Mouse (Mus musculus) embryonic facial prominence, embryonic 12.5 days (tissue): Measurements from ENCODE around the gene Eri3. TPM values are rescaled to one million over a fixed set of nuclear protein-coding genes. Genes with fewer than 3 reads are reported as not detected.
A peak's percentile ranks its signal among the peaks of the same experiment; 100 is the strongest.

ENCODE experiments used
- ATAC-seq: fragments of 200-750 bp; cut with Nextera tagmentation; 2 replicates; pipeline ENCODE4 v1.8.0; 2017; ENCODE audit not compliant: insufficient number of reproducible peaks, insufficient read depth, low FRiP score, low TSS enrichment
- H3K27ac ChIP-seq: fragments of 300-500 bp; sonication (generic); 2 replicates; pipeline ENCODE4 v1.5.1; 2016; ENCODE audit warnings: mild to moderate bottlenecking
- H3K27me3 ChIP-seq: fragments of 300-500 bp; sonication (generic); 2 replicates; pipeline ENCODE4 v1.6.1; 2016; ENCODE audit warnings: mild to moderate bottlenecking, moderate library complexity
- H3K36me3 ChIP-seq: fragments of 300-500 bp; sonication (generic); 2 replicates; pipeline ENCODE4 v1.6.1; 2016; ENCODE audit warnings: mild to moderate bottlenecking
- H3K4me1 ChIP-seq: fragments of 300-500 bp; sonication (generic); 2 replicates; pipeline ENCODE4 v1.6.1; 2016
- H3K4me2 ChIP-seq: fragments of 300-500 bp; sonication (generic); replicated peaks from 2 replicates; pipeline ENCODE4 v1.6.1; 2016; ENCODE audit warnings: mild to moderate bottlenecking, moderate library complexity
- H3K4me3 ChIP-seq: fragments of 300-500 bp; sonication (generic); 2 replicates; pipeline ENCODE4 v1.5.1; 2016; ENCODE audit warnings: mild to moderate bottlenecking
- H3K9ac ChIP-seq: fragments of 300-500 bp; sonication (generic); 2 replicates; pipeline ENCODE4 v1.6.1; 2016; ENCODE audit warnings: mild to moderate bottlenecking, moderate library complexity
- H3K9me3 ChIP-seq: fragments of 300-500 bp; sonication (generic); 2 replicates; pipeline ENCODE4 v1.6.1; 2016; ENCODE audit warnings: mild to moderate bottlenecking, moderate library complexity
- WGBS: fragments of 180-500 bp; shearing (Covaris S2); methylation state at CpG from one replicate; pipeline ENCODE4 v1.1.7; 2016; 5-methylcytosine and 5-hydroxymethylcytosine counted together
- polyA plus RNA-seq: library from polyadenylated mRNA; unstranded; fragments of >200 nt; fragmentation: Nextera tagmentation; extraction: Ambion mirVana; gene quantifications from 2 replicates; pipeline ENCODE4 v1.2.1, GENCODE M21; 2016

The Eri3 gene
- polyA plus RNA-seq, result 172 and 173 TPM in 2 replicates

DNA sequence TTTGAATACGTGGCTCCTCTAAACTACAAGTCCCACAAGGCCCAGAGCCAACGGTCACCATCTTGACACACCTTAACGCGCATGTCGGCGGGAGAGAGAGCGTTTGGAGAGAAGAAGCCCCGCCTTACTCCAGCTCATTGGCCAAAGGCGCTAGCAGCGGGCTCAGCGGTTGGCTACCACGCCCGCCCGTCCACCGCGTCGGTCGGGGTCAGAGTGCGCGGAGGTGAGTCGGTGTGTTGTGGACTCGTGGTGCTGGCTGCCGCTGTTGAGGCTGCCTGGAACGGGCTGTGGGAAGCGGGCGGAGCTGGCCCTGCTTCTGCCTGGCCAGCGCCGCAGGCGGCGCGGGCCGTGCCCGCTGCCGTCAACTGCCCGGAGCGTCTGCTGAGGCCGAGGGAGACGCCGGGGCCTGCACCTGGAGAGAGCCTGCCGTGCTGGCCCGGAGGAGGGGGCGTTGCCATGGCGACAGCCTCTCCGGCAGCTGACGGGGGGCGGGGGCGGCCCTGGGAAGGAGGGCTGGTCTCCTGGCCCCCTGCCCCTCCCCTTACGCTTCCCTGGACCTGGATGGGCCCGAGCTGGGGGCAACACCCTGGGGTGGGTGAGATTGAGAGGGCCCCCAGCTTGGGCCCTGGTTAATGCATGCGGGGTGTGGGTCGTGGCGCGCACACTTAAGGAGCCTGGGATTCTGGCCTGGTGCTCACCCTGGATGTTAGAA, at the start of gene Eri3:
Gene Eri3 (plus strand): TSS at position 226 of the 712 bp plus-strand sequence.
- Histone ChIP-seq H3K27me3 (no peaks in the 10 kb centered on the region), H3K4me1 (peaks cover 12% of the 10 kb centered on the region), H3K9me3 (no peaks in the 10 kb centered on the region), H3K4me2 (peak within 1 kb of the TSS; percentile 68), H3K27ac (peak within 1 kb of the TSS; percentile 79), H3K9ac (peak within 1 kb of the TSS; percentile 79), H3K36me3 (no peaks in the 10 kb centered on the region), H3K4me3 (peak within 1 kb of the TSS; percentile 95)
- 0% methylated on average over 47 of the region's 53 CpGs for WGBS
- peak; percentile 99 for ATAC-seq

DNA sequence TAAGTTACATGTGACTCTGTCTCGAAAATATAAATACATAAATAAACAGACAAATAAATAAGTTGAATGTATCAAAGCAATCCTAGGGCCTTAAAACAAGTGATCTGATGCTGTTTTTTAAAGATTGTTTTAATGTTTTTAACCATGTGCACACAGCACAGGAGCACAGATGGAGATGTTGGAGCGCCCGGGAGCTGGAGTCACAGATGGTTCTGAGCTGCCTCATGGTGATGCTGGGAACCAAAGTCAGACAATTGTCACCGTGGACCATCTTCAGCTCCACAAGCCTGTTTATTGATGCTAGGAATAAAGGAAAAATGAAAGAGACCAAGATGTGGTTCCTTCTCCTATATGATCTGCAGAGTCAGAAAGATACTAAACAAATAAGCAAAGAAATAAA, 31.9 kb upstream of the Eri3 start:
- Histone ChIP-seq H3K27ac (no peak overlapping the region), H3K9me3 (no peaks in the 10 kb centered on the region), H3K36me3 (no peaks in the 10 kb centered on the region), H3K9ac (no peak overlapping the region), H3K27me3 (0 out of 2 replicates have a peak, but pooled peaks cover 3% of the 10 kb centered on the region), H3K4me1 (no peaks in the 10 kb centered on the region), H3K4me2 (no peak overlapping the region), H3K4me3 (no peak overlapping the region)
- no peak for ATAC-seq
- WGBS, result 79% methylated on average over 4 of the region's 4 CpGs

DNA sequence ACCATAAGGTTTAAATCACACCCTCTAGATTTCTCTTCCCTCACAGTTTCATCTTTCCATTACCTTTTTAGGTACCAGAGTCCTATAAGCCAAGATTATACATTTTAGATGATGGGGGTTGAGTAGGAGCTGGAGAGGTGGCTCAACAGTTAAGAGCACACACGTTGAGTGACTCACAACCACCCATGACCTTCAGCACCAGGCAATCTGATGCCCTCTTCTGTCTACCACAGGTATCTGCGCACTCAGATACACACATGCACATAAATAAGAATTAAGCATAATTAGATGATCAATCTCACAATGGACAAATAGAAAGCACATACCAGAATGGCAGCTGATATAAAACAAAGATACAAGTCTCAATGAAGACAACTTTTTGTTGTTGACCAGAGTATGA, 28.8 kb upstream of the Eri3 start:
- Histone ChIP-seq H3K27ac (no peak overlapping the region), H3K4me2 (no peak overlapping the region), H3K9ac (no peak overlapping the region), H3K9me3 (no peaks in the 10 kb centered on the region), H3K4me1 (no peaks in the 10 kb centered on the region), H3K4me3 (no peak overlapping the region), H3K36me3 (no peaks in the 10 kb centered on the region), H3K27me3 (no peaks in the 10 kb centered on the region)
- WGBS, result 70% methylated on average over 2 of the region's 2 CpGs
- no peak for ATAC-seq

DNA sequence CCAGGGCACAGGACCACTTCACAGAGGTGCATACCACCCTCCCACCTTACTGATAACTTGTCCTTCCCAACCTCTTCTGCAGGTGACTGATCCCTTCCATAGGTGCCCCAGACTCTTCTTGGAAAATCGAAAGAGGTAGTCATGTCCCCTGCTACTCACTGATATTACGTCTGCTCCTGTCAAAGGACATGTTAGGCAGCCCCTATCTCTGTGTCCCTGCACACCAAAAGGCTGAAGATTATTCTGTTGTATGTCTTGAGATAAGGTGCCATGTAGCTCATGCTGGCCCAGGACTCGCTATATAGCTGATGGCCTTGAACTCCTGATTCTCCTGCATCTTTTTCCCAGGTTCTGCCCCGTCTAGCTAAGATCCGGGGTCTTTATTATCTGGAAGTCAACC, 24.2 kb upstream of the Eri3 start:
- no peak for ATAC-seq
- H3K36me3 ChIP-seq, result no peaks in the 10 kb centered on the region
- WGBS, result 88% methylated on average over 5 of the region's 5 CpGs
- H3K27ac ChIP-seq, result no peak overlapping the region
- no peak overlapping the region for H3K4me3 ChIP-seq
- no peaks in the 10 kb centered on the region for H3K9me3 ChIP-seq
- no peak overlapping the region for H3K4me2 ChIP-seq
- H3K4me1 ChIP-seq, result peaks cover 6% of the 10 kb centered on the region; the same call in 1 of the 2 replicates
- H3K9ac ChIP-seq, result no peak overlapping the region
- no peaks in the 10 kb centered on the region for H3K27me3 ChIP-seq

DNA sequence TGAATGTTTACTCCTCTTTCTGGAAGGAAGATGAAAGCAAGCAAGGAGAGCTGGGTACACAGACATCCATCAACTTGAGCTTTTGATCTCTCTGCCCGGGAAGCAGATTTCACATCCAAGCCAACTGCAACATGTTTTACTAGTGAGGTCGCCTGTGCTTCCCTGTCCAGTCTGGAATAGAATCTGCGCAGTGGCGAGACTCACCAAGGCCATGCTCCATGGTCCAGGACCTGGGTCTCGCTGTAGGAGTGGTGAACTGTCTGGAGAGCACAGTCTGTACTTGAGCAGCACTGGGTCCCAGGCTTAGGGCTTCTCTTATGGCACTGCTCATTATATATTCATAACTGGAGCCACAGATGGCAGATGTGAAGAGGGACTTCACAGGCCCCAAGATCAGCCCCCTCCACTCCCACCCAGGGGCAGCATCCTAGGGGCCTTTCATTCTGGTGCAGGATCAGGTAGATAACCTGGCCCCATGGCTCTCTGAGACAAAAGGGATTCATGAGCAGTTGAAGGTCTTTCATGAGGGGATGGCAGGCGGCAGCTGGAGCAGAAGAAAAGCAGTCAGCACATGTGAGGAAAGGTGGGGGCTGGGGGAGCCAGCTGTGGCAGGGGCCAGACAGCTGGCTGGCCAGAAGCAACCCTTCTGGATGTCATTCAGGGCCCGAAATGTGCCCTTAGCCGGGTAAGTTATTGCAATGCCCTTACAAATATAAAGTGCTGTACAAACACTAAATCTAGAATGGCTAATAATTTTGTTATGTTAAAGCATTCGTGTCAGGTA, 22.9 kb upstream of the Eri3 start:
- ATAC-seq, result peak; percentile 54; the same call in 1 of the 2 replicates
- WGBS, result 66% methylated on average over 9 of the region's 9 CpGs
- Histone ChIP-seq H3K36me3 (no peaks in the 10 kb centered on the region), H3K9ac (no peak overlapping the region), H3K4me2 (no peak overlapping the region), H3K4me3 (no peak overlapping the region), H3K9me3 (no peaks in the 10 kb centered on the region), H3K27ac (no peak overlapping the region), H3K4me1 (peaks cover 6% of the 10 kb centered on the region; the same call in 1 of the 2 replicates), H3K27me3 (no peaks in the 10 kb centered on the region)

DNA sequence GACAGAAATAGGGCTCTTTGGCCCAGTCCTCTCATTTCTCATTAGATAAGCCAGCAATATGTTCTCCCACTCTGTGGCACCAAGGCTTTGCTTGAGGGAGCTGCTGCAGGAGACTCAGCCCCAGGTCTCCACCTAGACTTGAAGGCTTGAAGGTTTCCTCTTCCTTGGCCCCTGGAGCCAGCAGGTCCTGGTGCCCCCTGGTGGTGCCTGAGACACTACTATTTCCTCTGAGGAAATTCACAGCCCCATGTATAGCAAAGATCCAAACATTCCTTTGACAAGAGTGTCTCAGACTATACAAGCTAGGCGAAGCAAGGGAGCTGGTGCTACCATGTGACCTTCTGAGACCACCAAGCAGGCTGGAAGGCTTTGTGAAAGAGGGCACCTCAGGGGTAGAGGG, 22.2 kb upstream of the Eri3 start:
- no peaks in the 10 kb centered on the region for H3K36me3 ChIP-seq
- no peak overlapping the region for H3K4me3 ChIP-seq

DNA sequence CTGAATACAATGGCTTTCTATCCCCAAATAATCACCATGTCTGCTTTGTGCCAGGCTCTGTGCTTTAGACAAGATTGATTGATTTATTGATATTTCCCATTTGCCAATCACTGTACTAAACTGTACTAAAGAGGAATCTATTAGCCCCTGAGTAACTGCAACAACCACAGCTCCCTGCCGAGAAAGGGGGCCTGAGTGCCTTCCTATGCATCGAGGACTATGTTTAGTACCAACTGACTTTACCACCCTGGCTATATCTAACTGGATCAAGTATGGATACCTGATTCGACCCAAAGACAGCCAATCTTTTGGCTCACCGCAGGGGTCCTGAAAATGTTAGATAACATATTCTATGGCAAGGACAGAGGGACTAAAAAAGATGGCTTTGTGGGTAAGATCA, 20.3 kb upstream of the Eri3 start:
- no peak overlapping the region for H3K4me2 ChIP-seq
- ATAC-seq, result no peak
- no peaks in the 10 kb centered on the region for H3K27me3 ChIP-seq
- H3K9me3 ChIP-seq, result no peaks in the 10 kb centered on the region
- no peak overlapping the region for H3K9ac ChIP-seq
- no peak overlapping the region for H3K27ac ChIP-seq
- no peaks in the 10 kb centered on the region for H3K36me3 ChIP-seq
- WGBS, result 75% methylated on average over 4 of the region's 4 CpGs
- peaks cover 6% of the 10 kb centered on the region; the same call in 1 of the 2 replicates for H3K4me1 ChIP-seq
- no peak overlapping the region for H3K4me3 ChIP-seq

More for the DNA sequence above, 22.2 kb upstream of the Eri3 start:
- Histone ChIP-seq H3K9me3 (no peaks in the 10 kb centered on the region), H3K27ac (no peak overlapping the region), H3K27me3 (no peaks in the 10 kb centered on the region), H3K9ac (no peak overlapping the region), H3K4me1 (peaks cover 6% of the 10 kb centered on the region; the same call in 1 of the 2 replicates), H3K4me2 (no peak overlapping the region)
- ATAC-seq, result no peak
- WGBS, result 36% methylated on average over 1 of the region's 1 CpGs

DNA sequence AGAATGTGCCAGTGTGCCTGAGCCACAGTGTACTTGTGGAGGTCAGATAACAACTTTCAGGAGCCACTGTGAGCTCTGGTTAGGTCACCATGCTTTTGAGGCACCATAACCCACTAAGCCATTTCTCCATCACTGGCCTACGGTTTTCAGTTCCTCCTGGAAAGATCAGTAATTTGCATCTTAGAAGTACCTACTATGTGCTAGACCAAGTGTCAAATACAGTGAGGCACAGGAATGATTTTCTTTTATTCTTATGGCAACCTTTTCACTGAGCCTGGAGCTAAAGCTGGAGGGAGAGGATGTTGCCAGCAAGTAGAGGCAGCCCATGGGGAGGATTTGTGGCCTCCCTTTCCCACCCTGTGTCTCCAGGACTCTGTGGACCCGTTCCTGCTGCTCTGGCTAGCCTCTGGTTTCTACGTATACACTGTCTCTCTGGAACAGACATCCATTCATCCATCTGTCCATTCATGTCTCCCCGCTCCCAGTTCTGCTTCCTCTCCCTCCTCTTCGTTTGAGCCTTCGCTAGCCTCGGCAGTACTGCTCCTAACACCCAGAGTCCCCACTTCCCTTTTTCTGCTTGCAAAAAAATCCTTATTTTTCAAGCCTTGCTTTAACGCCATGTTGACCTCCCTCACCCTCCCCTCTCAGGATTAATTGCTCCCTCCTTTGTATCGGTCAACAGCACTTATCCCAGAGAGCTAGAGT, 14.5 kb upstream of the Eri3 start:
- H3K9ac ChIP-seq, result no peak overlapping the region
- H3K9me3 ChIP-seq, result no peaks in the 10 kb centered on the region
- no peak overlapping the region for H3K4me2 ChIP-seq
- ATAC-seq, result no peak
- H3K27me3 ChIP-seq, result no peaks in the 10 kb centered on the region
- no peaks in the 10 kb centered on the region for H3K4me1 ChIP-seq
- H3K4me3 ChIP-seq, result no peak overlapping the region
- 47% methylated on average over 9 of the region's 9 CpGs for WGBS
- H3K36me3 ChIP-seq, result no peaks in the 10 kb centered on the region
- no peak overlapping the region for H3K27ac ChIP-seq

DNA sequence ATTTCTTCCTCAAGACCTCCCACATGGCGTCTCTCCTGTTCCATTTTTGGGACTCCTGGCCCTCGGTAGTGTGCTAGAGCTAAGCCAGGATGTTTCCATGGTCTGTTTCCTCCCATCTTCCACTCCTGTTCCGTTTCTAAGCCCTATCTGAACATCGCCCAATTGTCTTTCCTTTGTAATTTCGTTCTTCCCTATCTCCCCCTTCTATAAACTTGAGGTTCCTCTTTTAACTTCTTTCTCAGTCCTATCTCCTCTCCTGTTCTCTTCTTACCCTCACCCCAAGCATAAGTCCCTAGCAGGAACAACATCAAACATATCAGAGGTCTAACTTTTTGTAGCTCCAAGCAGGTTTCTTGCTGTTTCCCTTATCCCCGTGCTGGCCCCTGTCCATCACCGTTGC, 13.2 kb upstream of the Eri3 start:
- no peak for ATAC-seq
- H3K9ac ChIP-seq, result no peak overlapping the region
- 83% methylated on average over 7 of the region's 7 CpGs for WGBS
- H3K4me3 ChIP-seq, result no peak overlapping the region
- H3K36me3 ChIP-seq, result no peaks in the 10 kb centered on the region
- H3K27ac ChIP-seq, result no peak overlapping the region
- H3K27me3 ChIP-seq, result no peaks in the 10 kb centered on the region
- no peaks in the 10 kb centered on the region for H3K9me3 ChIP-seq
- no peaks in the 10 kb centered on the region for H3K4me1 ChIP-seq
- no peak overlapping the region for H3K4me2 ChIP-seq

DNA sequence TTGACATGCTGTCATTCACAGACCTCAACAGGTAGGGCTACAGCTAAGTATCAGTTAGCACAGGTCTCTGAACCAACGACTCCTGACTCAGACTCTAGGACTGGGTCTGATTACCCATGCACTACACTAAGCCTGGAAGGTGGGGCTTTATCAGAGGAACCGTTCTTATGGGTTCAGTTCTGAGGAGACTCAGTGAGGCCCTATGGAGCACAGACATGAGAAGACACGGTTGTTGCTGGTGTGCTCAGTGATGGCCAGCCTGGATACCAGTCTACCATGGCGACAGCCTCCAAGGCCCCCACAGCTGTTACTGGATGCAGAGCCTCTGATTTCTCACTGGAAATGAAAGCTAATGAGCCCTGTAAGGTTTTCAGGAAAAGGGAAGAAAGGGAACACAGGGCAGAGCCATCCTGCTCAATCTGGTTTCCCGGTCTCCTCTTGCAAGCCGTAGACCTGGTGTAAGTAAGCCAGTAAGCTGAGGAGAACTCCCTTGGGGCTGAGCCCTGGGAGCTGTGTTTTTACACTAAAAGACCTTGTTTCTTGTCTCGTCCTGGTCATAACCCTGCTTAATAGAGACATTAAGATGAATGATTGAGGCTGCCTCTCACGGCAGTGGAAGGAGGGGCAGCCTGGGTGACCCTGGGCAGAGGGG, 10.7 kb upstream of the Eri3 start:
- Histone ChIP-seq H3K27me3 (no peaks in the 10 kb centered on the region), H3K4me1 (no peaks in the 10 kb centered on the region), H3K4me2 (no peak overlapping the region), H3K27ac (no peak overlapping the region), H3K9me3 (no peaks in the 10 kb centered on the region), H3K9ac (no peak overlapping the region), H3K4me3 (no peak overlapping the region), H3K36me3 (no peaks in the 10 kb centered on the region)
- no peak for ATAC-seq
- WGBS, result 72% methylated on average over 8 of the region's 8 CpGs

DNA sequence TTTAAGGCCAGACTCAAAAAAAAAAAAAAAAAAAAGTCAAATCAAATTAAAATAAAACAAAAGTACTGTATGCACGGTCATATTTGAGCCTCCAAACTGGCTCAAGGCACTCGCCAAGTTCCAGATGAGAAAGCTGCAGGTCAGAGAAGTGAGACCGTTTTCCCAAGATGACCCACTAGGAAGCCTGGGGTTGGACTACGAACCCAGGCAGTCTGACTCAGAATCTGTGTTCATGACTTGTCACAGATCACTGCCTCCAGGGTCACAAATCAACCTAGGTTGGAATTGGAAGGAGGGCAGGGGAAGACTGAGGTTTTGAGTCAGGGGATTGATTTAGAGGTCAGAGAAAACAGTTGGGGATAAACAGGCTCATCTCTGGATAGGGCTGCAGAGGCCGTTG, 9.6 kb upstream of the Eri3 start:
- Histone ChIP-seq H3K4me3 (no peak overlapping the region), H3K4me2 (no peak overlapping the region), H3K36me3 (no peaks in the 10 kb centered on the region), H3K9me3 (no peaks in the 10 kb centered on the region), H3K4me1 (no peaks in the 10 kb centered on the region), H3K27me3 (no peaks in the 10 kb centered on the region), H3K9ac (no peak overlapping the region), H3K27ac (no peak overlapping the region)
- WGBS, result 64% methylated on average over 5 of the region's 5 CpGs
- ATAC-seq, result no peak
